Mouse (Mus musculus): ENCODE data around the gene Pex19. TPM values are rescaled to one million over a fixed set of nuclear protein-coding genes. Genes with fewer than 3 reads are reported as not detected.
A peak's percentile ranks its signal among the peaks of the same experiment; 100 is the strongest.

Pex19 gene
- polyA plus RNA-seq, 1 experiment = 85.8 TPM

DNA sequence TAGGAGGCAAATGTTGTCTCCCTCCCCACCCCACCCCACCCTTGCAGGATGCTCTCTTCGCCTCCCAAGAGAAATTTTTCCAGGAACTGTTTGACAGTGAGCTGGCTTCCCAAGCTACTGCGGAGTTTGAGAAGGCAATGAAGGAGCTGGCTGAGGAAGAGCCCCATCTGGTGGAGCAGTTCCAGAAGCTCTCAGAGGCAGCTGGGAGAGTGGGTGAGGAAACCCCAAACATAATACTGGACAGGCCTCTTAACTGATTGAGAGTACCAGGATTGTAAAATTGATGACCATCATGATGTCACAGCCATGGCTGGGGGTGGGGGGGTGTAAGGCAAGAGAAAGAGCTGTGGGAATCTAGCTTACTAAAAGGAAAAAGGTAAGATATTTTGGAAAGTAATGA lies 2.6 kb downstream of the Pex19 start:
- no peak overlapping the region for H3K27ac ChIP-seq (ENCODE audit: insufficient read depth, low read length)
- TF ChIP-seq POLR2A (IDR thresholded peaks at IDR 0.05; ENCODE audit: extremely low read depth, insufficient read depth, low read length) = no peak
- peak; percentile 42 for TF ChIP-seq CTCF (IDR thresholded peaks at IDR 0.05; ENCODE audit: extremely low read depth, insufficient read depth, low read length)
- no peak overlapping the region for H3K4me3 ChIP-seq (ENCODE audit: insufficient read depth, low read length)
- peaks cover 8% of the 10 kb centered on the region for H3K4me1 ChIP-seq (ENCODE audit: control insufficient read depth, insufficient read depth, low read length)

GRCm38 (mm10) chr1:172129780-172130179 lies 3.2 kb downstream of the Pex19 start:
- no peak overlapping the region for H3K27ac ChIP-seq (ENCODE audit: insufficient read depth, low read length)
- peaks cover 8% of the 10 kb centered on the region for H3K4me1 ChIP-seq (ENCODE audit: control insufficient read depth, insufficient read depth, low read length)
- H3K4me3 ChIP-seq (ENCODE audit: insufficient read depth, low read length) = no peak overlapping the region
- TF ChIP-seq CTCF (IDR thresholded peaks at IDR 0.05; ENCODE audit: extremely low read depth, insufficient read depth, low read length) (no peak), POLR2A (IDR thresholded peaks at IDR 0.05; ENCODE audit: extremely low read depth, insufficient read depth, low read length) (no peak)

- no peak overlapping the region for H3K27ac ChIP-seq (ENCODE audit: insufficient read depth, low read length)
- peaks cover 6% of the 10 kb centered on the region for H3K4me1 ChIP-seq (ENCODE audit: control insufficient read depth, insufficient read depth, low read length)
- no peak for TF ChIP-seq CTCF (IDR thresholded peaks at IDR 0.05; ENCODE audit: extremely low read depth, insufficient read depth, low read length)
- no peak for TF ChIP-seq POLR2A (IDR thresholded peaks at IDR 0.05; ENCODE audit: extremely low read depth, insufficient read depth, low read length)
- no peak overlapping the region for H3K4me3 ChIP-seq (ENCODE audit: insufficient read depth, low read length)
These were observed 5.8 kb downstream of the Pex19 start for GRCm38 (mm10) chr1:172132319-172132718.

GRCm38 (mm10) chr1:172133535-172133934 lies 7.0 kb downstream of the Pex19 start:
- no peak for TF ChIP-seq CTCF (IDR thresholded peaks at IDR 0.05; ENCODE audit: extremely low read depth, insufficient read depth, low read length)
- H3K4me3 ChIP-seq (ENCODE audit: insufficient read depth, low read length) = no peak overlapping the region
- H3K4me1 ChIP-seq (ENCODE audit: control insufficient read depth, insufficient read depth, low read length) = peaks cover 1% of the 10 kb centered on the region; the same call in 1 of the 2 replicates
- no peak overlapping the region for H3K27ac ChIP-seq (ENCODE audit: insufficient read depth, low read length)

DNA sequence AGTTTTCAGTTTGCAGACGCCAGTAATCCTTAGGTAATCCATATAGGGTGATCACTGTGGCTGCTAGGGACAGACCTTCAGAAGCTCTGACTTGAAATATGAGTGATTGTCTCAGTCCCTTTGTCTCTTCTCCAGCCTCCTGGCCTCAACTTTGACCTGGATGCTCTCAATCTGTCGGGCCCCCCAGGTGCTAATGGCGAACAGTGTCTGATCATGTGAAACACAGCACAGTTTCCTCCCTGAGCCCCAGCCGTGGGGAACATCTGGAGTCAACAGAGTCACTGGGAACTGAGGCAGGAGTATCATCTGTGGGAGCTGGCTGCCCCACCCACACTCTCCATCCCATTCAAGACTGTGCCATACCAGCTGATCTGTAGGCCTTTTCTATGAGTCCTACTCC lies 7.5 kb downstream of the Pex19 start:
- no peak overlapping the region for H3K4me3 ChIP-seq (ENCODE audit: insufficient read depth, low read length)
- no peak overlapping the region for H3K27ac ChIP-seq (ENCODE audit: insufficient read depth, low read length)
- H3K4me1 ChIP-seq (ENCODE audit: control insufficient read depth, insufficient read depth, low read length) = no peaks in the 10 kb centered on the region
- TF ChIP-seq CTCF (IDR thresholded peaks at IDR 0.05; ENCODE audit: extremely low read depth, insufficient read depth, low read length) (no peak), POLR2A (IDR thresholded peaks at IDR 0.05; ENCODE audit: extremely low read depth, insufficient read depth, low read length) (no peak)

DNA sequence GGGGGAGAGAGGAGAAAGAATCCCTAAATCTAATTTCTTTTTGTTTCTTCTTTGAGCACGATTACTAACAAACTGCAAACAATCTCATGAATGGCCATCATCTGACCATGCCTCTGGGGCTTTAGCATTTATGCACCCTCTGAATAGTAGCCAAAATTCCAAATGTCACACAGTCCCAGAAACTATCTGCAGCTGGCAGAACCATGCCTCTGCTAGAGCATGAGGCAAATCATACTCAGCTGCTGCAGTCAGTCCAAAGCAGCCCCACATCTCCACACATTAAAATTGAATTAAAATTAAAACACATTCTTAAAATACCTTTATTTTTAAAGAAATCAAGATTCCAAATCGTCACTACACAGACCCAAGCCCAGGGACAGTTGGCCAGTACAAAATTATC lies 13.6 kb downstream of the Pex19 start:
- Histone ChIP-seq H3K27ac (ENCODE audit: insufficient read depth, low read length) (no peak overlapping the region), H3K4me3 (ENCODE audit: insufficient read depth, low read length) (no peak overlapping the region), H3K4me1 (ENCODE audit: control insufficient read depth, insufficient read depth, low read length) (no peaks in the 10 kb centered on the region)
- TF ChIP-seq POLR2A (IDR thresholded peaks at IDR 0.05; ENCODE audit: extremely low read depth, insufficient read depth, low read length) = no peak
- no peak for TF ChIP-seq CTCF (IDR thresholded peaks at IDR 0.05; ENCODE audit: extremely low read depth, insufficient read depth, low read length)

GRCm38 (mm10) chr1:172140825-172141224 lies 14.3 kb downstream of the Pex19 start:
- H3K27ac ChIP-seq (ENCODE audit: insufficient read depth, low read length) = no peak overlapping the region
- H3K4me3 ChIP-seq (ENCODE audit: insufficient read depth, low read length) = no peak overlapping the region
- no peaks in the 10 kb centered on the region for H3K4me1 ChIP-seq (ENCODE audit: control insufficient read depth, insufficient read depth, low read length)
- TF ChIP-seq POLR2A (IDR thresholded peaks at IDR 0.05; ENCODE audit: extremely low read depth, insufficient read depth, low read length) (no peak), CTCF (IDR thresholded peaks at IDR 0.05; ENCODE audit: extremely low read depth, insufficient read depth, low read length) (no peak)

DNA sequence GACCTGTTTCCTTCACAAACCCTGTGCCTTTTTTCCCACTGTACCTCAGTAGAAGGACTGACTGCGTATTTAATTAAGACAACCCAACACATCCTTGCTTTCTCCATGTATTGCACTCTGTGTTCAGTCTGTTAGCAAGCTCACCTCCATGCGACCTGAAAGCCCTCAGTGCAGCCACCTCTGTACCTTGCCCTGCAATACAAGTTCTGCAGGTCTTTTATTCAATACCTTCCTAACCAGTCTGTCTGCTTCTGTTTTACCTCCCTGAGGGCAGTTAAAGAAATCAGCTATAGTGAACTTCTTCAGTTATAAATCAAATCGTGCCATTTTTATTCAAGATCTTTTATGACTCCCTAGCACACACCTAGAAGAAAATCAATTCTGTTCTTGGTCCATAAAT lies 15.0 kb downstream of the Pex19 start:
- TF ChIP-seq CTCF (IDR thresholded peaks at IDR 0.05; ENCODE audit: extremely low read depth, insufficient read depth, low read length) (no peak), POLR2A (IDR thresholded peaks at IDR 0.05; ENCODE audit: extremely low read depth, insufficient read depth, low read length) (no peak)
- no peak overlapping the region for H3K4me3 ChIP-seq (ENCODE audit: insufficient read depth, low read length)
- H3K27ac ChIP-seq (ENCODE audit: insufficient read depth, low read length) = no peak overlapping the region
- no peaks in the 10 kb centered on the region for H3K4me1 ChIP-seq (ENCODE audit: control insufficient read depth, insufficient read depth, low read length)

DNA sequence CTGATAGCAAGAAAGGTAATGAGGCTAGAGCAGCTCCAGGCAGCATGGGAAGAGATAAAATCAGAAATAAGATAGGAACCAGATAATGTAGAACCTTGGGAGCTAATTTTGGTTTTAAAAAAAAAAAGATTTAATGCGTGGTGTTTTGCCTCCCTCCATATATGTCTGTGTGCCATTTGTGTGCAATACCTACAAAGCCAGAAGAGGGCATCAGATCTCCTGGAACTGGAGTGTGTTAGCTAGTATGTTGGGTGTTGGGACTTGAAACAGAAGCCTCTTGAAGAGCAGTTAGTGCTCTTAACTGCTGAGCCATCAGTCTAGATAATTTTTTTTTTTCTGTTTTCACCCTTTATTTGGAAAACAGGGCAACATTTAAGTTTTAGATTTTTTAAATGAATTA lies 17.0 kb downstream of the Pex19 start:
- no peak overlapping the region for H3K27ac ChIP-seq (ENCODE audit: insufficient read depth, low read length)
- TF ChIP-seq POLR2A (IDR thresholded peaks at IDR 0.05; ENCODE audit: extremely low read depth, insufficient read depth, low read length) (no peak), CTCF (IDR thresholded peaks at IDR 0.05; ENCODE audit: extremely low read depth, insufficient read depth, low read length) (peak; percentile 63)
- H3K4me3 ChIP-seq (ENCODE audit: insufficient read depth, low read length) = no peak overlapping the region
- H3K4me1 ChIP-seq (ENCODE audit: control insufficient read depth, insufficient read depth, low read length) = no peaks in the 10 kb centered on the region

- TF ChIP-seq CTCF (IDR thresholded peaks at IDR 0.05; ENCODE audit: extremely low read depth, insufficient read depth, low read length) (no peak), POLR2A (IDR thresholded peaks at IDR 0.05; ENCODE audit: extremely low read depth, insufficient read depth, low read length) (peak; percentile 91)
- H3K27ac ChIP-seq (ENCODE audit: insufficient read depth, low read length) = peak within 1 kb of the TSS; percentile 97
- H3K4me1 ChIP-seq (ENCODE audit: control insufficient read depth, insufficient read depth, low read length) = no peaks in the 10 kb centered on the region; the same call in 1 of the 2 replicates
- H3K4me3 ChIP-seq (ENCODE audit: insufficient read depth, low read length) = peak within 1 kb of the TSS; percentile 88
These were observed 21.3 kb downstream of the Pex19 start, which contains the start of gene Dcaf8 for GRCm38 (mm10) chr1:172147835-172148278. Gene Dcaf8 (plus strand): TSS chr1:172148084.
